Mouse (Mus musculus): Measurements from ENCODE around the gene AI593442.

The AI593442 gene

GRCm38 (mm10) chr9:52679362-52679947 is at the start of gene AI593442:
Gene AI593442 (minus strand): TSS chr9:52679780.
- peak; percentile 49 to 57 for DNase-seq (ENCODE audit: low spot score in 2 of 2)

- DNase-seq (ENCODE audit: low spot score in 2 of 2) = no peak
These were observed 49.2 kb upstream of the AI593442 start for GRCm38 (mm10) chr9:52728806-52729205.

DNA sequence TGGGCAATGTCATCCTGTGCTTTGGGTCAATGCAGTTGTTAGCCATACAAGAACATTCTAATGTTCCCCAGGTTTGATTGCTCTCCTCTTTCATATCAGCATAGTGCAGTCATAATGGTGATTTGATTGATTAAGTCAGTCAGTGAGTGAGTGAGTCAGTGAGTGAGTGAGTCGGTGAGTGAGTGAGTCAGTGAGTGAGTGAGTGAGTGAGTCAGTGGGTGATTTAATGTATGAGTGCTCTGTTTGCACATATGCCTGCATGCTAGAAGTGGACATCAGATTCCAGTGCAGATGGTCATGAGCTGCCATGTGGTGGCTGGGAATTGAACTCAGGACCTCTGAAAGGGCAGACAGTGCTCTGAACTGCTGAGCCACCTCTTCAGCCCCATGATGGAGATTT is 43.0 kb upstream of the AI593442 start:
- no peak for DNase-seq (ENCODE audit: low spot score in 2 of 2)

DNA sequence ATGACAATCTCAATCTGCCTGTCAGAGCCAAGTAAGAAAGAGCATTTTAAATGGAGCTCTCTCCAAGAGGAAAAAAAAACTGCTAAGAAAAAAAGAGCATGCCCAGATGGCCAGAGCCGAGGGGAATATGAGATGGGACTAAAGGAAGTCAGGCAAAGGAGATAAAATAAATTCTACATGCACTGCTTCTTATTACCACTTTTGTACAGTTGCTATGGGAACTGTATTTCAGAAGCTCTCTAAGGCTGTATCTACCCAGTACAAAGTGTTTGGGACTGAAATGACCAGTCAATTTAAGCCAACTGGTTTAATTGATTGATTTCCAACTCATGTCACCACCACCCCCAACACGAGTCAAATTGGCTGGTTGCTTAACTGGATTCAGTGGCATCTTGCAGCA is 40.0 kb upstream of the AI593442 start:
- DNase-seq (ENCODE audit: low spot score in 2 of 2) = no peak

GRCm38 (mm10) chr9:52680036-52680435 is 456 bp upstream of the AI593442 start:
- DNase-seq (ENCODE audit: low spot score in 2 of 2) = no peak

DNA sequence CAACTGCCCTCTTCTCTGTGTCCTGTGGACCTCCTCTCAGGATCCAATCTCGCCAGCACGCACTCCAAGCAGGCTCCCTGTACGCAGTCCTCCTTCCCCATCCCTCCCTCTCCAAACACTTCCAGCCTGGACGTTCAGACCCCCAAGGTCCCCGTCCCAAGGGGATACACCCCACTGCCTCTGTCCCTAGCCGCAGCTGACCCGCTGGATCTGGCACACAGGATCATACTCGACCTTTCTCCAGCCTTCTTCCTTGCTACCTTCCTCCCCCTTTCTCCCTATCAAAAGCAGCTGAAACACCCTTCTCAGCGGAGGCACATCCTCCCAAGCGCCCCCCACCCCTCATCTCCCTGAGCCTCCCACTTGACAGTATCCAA is 753 bp downstream of the AI593442 start:
- DNase-seq (ENCODE audit: low spot score in 2 of 2) = no peak

DNA sequence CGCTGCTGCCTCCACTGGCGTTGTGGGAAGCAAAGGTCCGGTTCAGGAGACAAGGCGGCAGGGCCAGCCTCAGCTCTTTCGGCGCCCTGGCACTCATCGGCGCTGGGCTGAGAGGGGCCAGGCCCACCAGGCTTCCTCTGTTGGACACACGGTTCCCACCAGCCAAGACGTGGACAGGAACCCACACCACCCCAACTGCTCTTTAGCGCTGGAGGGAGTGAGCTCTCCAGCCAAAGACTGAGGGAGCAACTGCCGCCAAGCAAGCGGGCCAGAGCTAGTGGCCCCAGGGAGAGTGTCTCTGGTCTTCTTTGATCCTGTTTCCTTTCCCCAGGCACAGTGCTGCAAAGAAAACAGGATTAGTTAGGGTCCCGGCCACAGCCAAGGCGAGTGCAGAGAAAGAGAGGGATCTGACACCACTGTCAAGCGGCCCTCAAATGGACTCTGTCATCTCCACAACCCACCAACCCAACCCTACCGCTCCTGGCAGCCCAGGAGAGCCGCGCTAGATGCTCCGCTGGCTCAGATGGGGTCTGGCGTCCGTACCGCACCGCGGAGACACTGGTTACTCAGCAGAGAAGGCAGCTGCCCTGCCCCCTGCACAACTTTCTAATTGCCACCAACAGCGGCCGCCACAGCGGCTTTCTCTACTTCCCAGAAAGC is 1.3 kb downstream of the AI593442 start:
- DNase-seq (ENCODE audit: low spot score in 2 of 2) = peak in 1 of 2 experiments; percentile 36

DNA sequence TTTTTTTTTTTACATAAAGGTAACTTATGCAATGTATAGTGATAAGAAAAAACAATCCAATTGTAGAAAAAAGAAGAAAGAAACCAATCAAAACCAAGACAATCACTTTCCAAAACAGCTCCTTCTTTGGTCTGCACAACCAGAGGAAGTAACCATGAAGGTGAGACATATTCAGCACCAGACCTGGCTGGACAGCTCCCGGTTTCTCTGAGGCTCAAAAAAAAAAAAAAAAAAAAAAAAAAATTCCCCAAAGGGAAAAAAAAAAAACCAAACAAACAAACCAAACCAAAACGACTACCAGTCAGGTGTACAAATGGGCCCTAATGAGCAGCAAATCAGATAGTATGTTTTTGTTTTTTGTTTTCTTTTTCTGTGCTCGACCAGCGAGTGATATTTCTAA is 3.0 kb downstream of the AI593442 start:
- no peak for DNase-seq (ENCODE audit: low spot score in 2 of 2)

- DNase-seq (ENCODE audit: low spot score in 2 of 2) = no peak
These were observed 3.6 kb downstream of the AI593442 start for GRCm38 (mm10) chr9:52675937-52676336.

DNA sequence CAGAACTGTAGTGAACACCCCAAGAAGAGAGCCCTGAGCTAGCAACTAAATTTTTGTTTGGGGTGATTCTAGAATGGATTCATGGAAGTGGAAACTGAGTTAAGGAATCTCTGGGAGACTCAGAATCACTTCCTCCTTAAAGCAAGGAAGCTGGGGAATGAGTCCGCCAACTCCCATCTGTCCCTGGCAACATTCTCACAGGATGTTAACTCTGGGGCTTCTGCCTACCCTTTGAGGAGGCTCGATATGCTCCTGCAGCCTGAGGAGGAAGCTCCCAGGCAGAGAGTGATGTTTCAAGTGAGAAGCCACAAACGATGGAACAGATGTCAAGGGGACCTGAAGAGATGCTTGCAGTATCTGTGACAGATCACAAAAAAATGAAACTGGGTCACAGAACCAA is 18.2 kb downstream of the AI593442 start:
- DNase-seq (ENCODE audit: low spot score in 2 of 2) = no peak

- no peak for DNase-seq (ENCODE audit: low spot score in 2 of 2)
These were observed 29.1 kb downstream of the AI593442 start for GRCm38 (mm10) chr9:52650341-52650951.

GRCm38 (mm10) chr9:52645312-52645711 is 34.3 kb downstream of the AI593442 start:
- no peak for DNase-seq (ENCODE audit: low spot score in 2 of 2)

GRCm38 (mm10) chr9:52644626-52645025 is 35.0 kb downstream of the AI593442 start:
- DNase-seq (ENCODE audit: low spot score in 2 of 2) = no peak

- DNase-seq (ENCODE audit: low spot score in 2 of 2) = no peak
These were observed 35.4 kb downstream of the AI593442 start for GRCm38 (mm10) chr9:52644156-52644555.

DNA sequence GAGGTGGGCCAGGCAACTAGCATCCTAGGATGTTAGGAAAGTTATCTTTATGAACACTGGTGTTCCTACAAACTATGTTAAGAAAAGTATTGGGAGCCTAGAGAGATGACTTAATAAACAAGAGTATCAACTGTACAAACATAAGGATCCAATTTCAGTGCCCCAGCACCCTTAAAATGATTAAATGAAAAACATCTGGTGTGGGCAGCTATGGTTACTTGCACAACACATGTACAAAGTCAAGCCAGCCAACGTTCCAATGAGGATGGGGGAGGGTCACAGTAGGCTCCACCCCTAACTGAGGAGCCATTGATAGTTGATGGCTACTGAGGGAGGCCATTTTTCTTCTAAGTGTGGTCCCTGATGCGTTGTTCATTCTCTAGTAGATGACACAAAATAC is 43.6 kb downstream of the AI593442 start:
- DNase-seq (ENCODE audit: low spot score in 2 of 2) = no peak

DNA sequence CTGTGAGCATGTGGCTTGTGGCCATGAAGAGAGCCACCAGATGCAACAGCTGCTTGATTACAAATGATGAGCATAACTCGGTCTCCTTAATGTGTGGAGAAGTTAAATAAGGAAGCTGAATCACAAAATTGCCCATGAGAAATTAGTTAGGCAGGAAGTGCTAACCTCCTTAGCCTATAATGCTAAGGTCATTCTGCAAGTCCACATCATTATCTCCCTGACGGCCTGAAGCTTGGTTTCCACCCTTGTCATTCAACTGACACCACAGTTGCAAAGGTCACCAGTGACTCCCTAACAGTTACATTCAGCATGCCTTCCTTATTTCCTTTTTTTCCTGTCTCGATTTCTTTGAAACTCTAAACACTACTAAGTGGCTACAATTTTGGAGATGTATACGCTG is 55.7 kb downstream of the AI593442 start:
- no peak for DNase-seq (ENCODE audit: low spot score in 2 of 2)

Data from frontal cortex, postnatal 14 days (tissue).